Mouse (Mus musculus) neutrophil, adult 59 days (primary cell): Measurements from ENCODE around the gene Tmem132d. TPM values are rescaled to one million over a fixed set of nuclear protein-coding genes. Genes with fewer than 3 reads are reported as not detected.

ENCODE experiments used
- total RNA-seq, 2 experiments: library from RNA; stranded (reverse); gene quantifications; 1 replicate in 1 of 2; 2 replicates in 1 of 2; pipeline ENCODE4 v1.2.4; 2023

Tmem132d gene
- under 1 TPM in 1 of 2 experiments, not detected in 1; 0.09 TPM for total RNA-seq

GRCm38 (mm10) chr5:128432916-128433315 is at the start of gene Tmem132d:
Gene Tmem132d, minus strand, starts transcription at chr5:128433077.

Other genes with a start within 250 kb of the Tmem132d start
- under 1 TPM in 1 of 2 experiments, not detected in 1; 0.18 TPM for gene Fzd10, start 167.8 kb upstream of the Tmem132d start, total RNA-seq